Mouse (Mus musculus) midbrain, postnatal 0 days (tissue): ENCODE data around the gene Celf2. TPM values are rescaled to one million over a fixed set of nuclear protein-coding genes. Genes with fewer than 3 reads are reported as not detected.

Source experiments
- ATAC-seq: fragments of 200-750 bp; cut with Nextera tagmentation; 2 replicates; pipeline ENCODE4 v1.8.0; 2017; ENCODE audit warnings: moderate number of reproducible peaks, mild to moderate bottlenecking, moderate TSS enrichment, moderate library complexity; ENCODE audit not compliant: low FRiP score
- DNase-seq: peaks from one replicate; pipeline ENCODE4 v3.0.0-alpha.2; 2015; ENCODE audit warnings: low spot score
- H3K27ac ChIP-seq: fragments of 300-500 bp; sonication (generic); 2 replicates; pipeline ENCODE4 v1.5.1; 2014; ENCODE audit warnings: low read depth, mild to moderate bottlenecking, low read length, mixed read lengths
- H3K27me3 ChIP-seq: fragments of 300-500 bp; sonication (generic); 2 replicates; pipeline ENCODE4 v1.6.1; 2014; ENCODE audit warnings: low read length, control low read depth, mixed read lengths; ENCODE audit not compliant: insufficient read depth
- H3K36me3 ChIP-seq: fragments of 300-500 bp; sonication (generic); 2 replicates; pipeline ENCODE4 v1.6.1; 2014; ENCODE audit warnings: low read length, control low read depth, mixed read lengths; ENCODE audit not compliant: insufficient read depth
- H3K4me1 ChIP-seq: fragments of 300-500 bp; sonication (generic); 2 replicates; pipeline ENCODE4 v1.6.1; 2014; ENCODE audit warnings: mild to moderate bottlenecking, control low read depth, antibody characterized with exemption, low read length, mixed read lengths; ENCODE audit not compliant: insufficient read depth
- H3K4me2 ChIP-seq: fragments of 300-500 bp; sonication (generic); 2 replicates; pipeline ENCODE4 v1.6.1; 2014; ENCODE audit warnings: low read depth, mild to moderate bottlenecking, low read length, mixed read lengths; ENCODE audit not compliant: poor library complexity, severe bottlenecking
- H3K4me3 ChIP-seq: fragments of 300-500 bp; sonication (generic); 2 replicates; pipeline ENCODE4 v1.5.1; 2014; ENCODE audit warnings: low read depth, mild to moderate bottlenecking, low read length, moderate library complexity
- H3K9ac ChIP-seq: fragments of 300-500 bp; sonication (generic); replicated peaks from 2 replicates; pipeline ENCODE4 v1.6.1; 2014; ENCODE audit warnings: mild to moderate bottlenecking, low read length, moderate library complexity, mixed read lengths; ENCODE audit not compliant: poor library complexity, severe bottlenecking
- H3K9me3 ChIP-seq: fragments of 300-500 bp; sonication (generic); 2 replicates; pipeline ENCODE4 v1.6.1; 2016; ENCODE audit warnings: low read length, control low read depth
- CTCF ChIP-seq: IDR thresholded peaks from 2 replicates; pipeline ENCODE4 v1.5.1; 2016; ENCODE audit warnings: antibody characterized with exemption, mild to moderate bottlenecking
- WGBS: fragments of 180-500 bp; shearing (Covaris S2); extraction: QIAGEN DNeasy Blood & Tissue Kit; methylation state at CpG from one replicate; pipeline ENCODE4 v1.1.7; 2014; 5-methylcytosine and 5-hydroxymethylcytosine counted together
- polyA plus RNA-seq: library from polyadenylated mRNA; unstranded; fragments of >200 nt; fragmentation: Nextera tagmentation; extraction: Ambion mirVana; gene quantifications from 2 replicates; pipeline ENCODE4 v1.2.1, GENCODE M21; 2015
- total RNA-seq: library from RNA; depleted of rRNA; stranded (reverse); fragments of >200 nt; gene quantifications from 2 replicates; pipeline ENCODE4 v1.2.3, GENCODE M21; 2014

Celf2 gene
- total and polyA plus RNA-seq, 2 experiments from 2014 or later: 112 to 135 TPM

DNA sequence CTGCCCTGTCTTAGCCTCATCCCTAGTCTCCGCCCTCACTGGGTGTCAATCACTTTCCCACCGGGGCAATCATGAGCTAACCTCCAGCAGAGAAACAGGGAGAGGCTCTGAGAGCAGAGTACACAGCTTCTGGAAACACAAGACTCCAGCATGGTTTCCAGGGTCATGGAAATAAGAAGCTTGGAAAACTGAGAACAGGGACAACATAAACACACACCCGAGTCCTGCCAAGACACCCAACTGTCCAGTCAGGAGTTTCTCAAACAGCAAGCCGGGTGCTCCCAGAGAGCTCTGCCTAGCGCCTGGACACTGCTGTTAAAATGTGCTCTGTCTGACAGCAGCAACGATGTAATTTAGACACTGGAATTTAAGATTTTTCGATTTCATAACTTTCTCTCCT lies 599.4 kb downstream of the Celf2 start:
- Histone ChIP-seq H3K36me3 (no peaks in the 10 kb centered on the region), H3K9ac (no peak overlapping the region), H3K4me3 (no peak overlapping the region), H3K27me3 (no peaks in the 10 kb centered on the region), H3K4me2 (no peak overlapping the region), H3K9me3 (no peaks in the 10 kb centered on the region), H3K4me1 (no peaks in the 10 kb centered on the region), H3K27ac (no peak overlapping the region)
- ATAC-seq (no peak), DNase-seq (no peak)
- TF ChIP-seq CTCF: no peak
- 77% methylated on average over 7 of the region's 7 CpGs for WGBS

DNA sequence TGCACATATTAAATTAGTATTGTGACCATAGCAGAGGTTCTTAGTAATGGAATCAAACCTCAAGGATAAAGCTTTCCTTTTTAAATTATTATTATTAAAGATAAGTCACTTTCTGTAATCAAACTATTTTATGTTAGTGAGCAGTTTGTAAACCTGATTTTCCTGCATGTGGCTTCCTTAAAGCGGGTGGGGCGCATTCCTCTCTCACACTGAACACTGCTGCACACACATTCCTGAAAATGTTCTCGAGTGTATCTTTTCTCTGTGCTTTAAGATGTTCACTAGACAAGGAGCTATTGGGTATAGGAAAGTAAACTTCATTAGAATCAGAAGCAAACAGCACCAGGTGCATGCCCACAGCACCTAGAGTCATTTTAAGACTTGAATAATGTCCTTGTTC lies 605.0 kb downstream of the Celf2 start:
- 87% methylated on average over 3 of the region's 3 CpGs for WGBS
- H3K4me2 ChIP-seq: no peak overlapping the region
- H3K27me3 ChIP-seq: no peaks in the 10 kb centered on the region
- H3K4me3 ChIP-seq: no peak overlapping the region
- H3K36me3 ChIP-seq: no peaks in the 10 kb centered on the region
- no peak overlapping the region for H3K9ac ChIP-seq
- no peak for ATAC-seq
- DNase-seq: no peak
- TF ChIP-seq CTCF: no peak
- no peak overlapping the region for H3K27ac ChIP-seq
- 0 out of 2 replicates have a peak, but pooled peaks cover 3% of the 10 kb centered on the region for H3K4me1 ChIP-seq
- no peaks in the 10 kb centered on the region for H3K9me3 ChIP-seq

DNA sequence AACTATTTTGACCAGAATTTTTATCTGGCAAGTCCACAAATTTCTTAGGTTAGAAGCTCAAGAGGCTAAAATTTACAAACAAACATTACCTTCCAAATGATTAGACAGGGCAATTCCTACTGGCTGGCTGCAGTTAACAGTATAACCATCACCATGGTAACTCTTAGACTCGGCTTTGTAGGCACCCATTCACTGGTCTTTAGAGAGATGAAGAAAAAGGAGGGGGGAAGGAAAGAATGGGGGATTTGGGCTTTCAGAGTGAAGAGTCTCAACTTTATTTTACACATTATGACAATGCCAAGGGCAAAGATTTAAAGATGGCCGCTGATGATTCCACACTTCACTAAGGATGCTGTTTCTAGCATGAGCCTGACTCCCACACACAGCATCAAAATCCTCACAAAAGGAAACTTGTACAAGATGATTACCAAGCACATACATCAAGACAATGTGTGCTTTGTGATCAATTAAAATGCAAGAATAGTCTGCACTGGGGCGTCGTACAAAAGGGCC lies 606.1 kb downstream of the Celf2 start:
- WGBS: 14% methylated on average over 4 of the region's 4 CpGs
- Histone ChIP-seq H3K9ac (no peak overlapping the region), H3K27me3 (no peaks in the 10 kb centered on the region), H3K4me1 (0 out of 2 replicates have a peak, but pooled peaks cover 3% of the 10 kb centered on the region), H3K4me3 (no peak overlapping the region), H3K36me3 (no peaks in the 10 kb centered on the region), H3K27ac (no peak overlapping the region), H3K9me3 (no peaks in the 10 kb centered on the region), H3K4me2 (no peak overlapping the region; the same call in 1 of the 2 replicates)
- peak; percentile 48 for DNase-seq
- ATAC-seq: 0 out of 2 replicates have a peak, but pooled peaks have one; percentile 47
- TF ChIP-seq CTCF: no peak

DNA sequence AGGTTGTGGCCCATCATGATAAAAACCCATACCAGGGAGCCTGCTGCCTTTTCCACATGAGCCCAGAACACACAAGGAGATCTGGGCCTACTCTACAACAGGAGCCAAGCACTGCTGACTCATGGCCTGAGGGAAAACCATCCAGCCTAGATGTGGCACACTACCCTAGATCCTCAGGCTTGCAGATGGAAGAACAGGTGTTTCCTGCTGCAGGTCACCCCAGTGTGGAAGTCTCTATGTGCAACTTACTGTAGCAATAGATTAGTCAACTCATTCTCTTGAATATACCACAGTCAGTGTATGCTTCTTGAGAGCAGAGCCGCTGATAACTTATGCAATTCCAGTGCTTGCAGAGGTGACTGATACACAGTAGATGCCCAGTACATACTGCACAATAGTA lies 612.5 kb downstream of the Celf2 start:
- Histone ChIP-seq H3K36me3 (no peaks in the 10 kb centered on the region), H3K9ac (no peak overlapping the region), H3K4me3 (no peak overlapping the region), H3K27ac (no peak overlapping the region), H3K4me2 (no peak overlapping the region), H3K27me3 (no peaks in the 10 kb centered on the region), H3K4me1 (no peaks in the 10 kb centered on the region), H3K9me3 (no peaks in the 10 kb centered on the region)
- DNase-seq (no peak), ATAC-seq (no peak)
- TF ChIP-seq CTCF: no peak
- WGBS: 95% methylated on average over 1 of the region's 1 CpGs

DNA sequence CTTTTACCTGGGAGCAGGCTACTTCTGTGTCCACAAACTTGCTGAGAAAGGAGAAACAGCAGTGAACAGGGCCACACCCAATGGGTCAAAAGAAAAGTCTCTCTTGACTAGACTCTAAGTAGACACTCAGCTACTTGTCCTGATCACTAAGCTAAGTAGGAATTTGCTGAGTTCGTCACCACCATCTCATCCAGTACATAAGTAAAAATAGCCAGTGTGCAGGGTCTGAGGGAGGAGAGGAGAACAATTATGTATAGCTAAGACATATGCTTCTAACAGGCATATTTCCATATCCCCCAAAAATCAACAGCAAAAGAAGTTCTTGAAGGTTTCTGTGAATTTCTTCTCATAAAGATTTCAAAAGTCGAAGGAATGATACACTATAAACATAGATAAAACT lies 615.8 kb downstream of the Celf2 start:
- ATAC-seq (no peak), DNase-seq (no peak)
- no peak overlapping the region for H3K9ac ChIP-seq
- TF ChIP-seq CTCF: no peak
- no peaks in the 10 kb centered on the region for H3K36me3 ChIP-seq
- 83% methylated on average over 2 of the region's 2 CpGs for WGBS
- H3K9me3 ChIP-seq: no peaks in the 10 kb centered on the region
- no peaks in the 10 kb centered on the region for H3K27me3 ChIP-seq
- H3K4me3 ChIP-seq: no peak overlapping the region
- no peak overlapping the region for H3K27ac ChIP-seq
- no peaks in the 10 kb centered on the region for H3K4me1 ChIP-seq
- H3K4me2 ChIP-seq: no peak overlapping the region

DNA sequence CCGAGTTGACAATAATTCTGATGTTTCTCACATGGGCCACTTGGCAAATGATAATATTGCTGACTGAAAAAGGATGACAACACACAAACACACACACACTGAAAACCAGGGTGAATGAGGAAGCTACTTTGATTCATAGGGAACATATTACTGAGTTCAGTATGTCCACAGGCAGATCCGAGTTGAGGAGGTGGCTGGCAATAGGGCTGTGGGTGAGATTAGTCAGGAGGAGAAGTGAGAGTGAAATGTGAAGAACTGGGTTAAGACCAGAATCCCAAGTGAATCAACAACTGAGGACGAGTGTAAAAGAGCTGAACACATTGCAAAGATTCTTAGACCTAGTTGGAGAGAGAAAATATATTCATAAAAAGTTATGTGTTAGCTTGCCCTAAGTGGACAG lies 616.3 kb downstream of the Celf2 start:
- TF ChIP-seq CTCF: no peak
- WGBS: 79% methylated on average over 3 of the region's 3 CpGs
- H3K4me1 ChIP-seq: no peaks in the 10 kb centered on the region
- H3K27me3 ChIP-seq: no peaks in the 10 kb centered on the region
- ATAC-seq (no peak), DNase-seq (no peak)
- H3K4me2 ChIP-seq: no peak overlapping the region
- no peaks in the 10 kb centered on the region for H3K9me3 ChIP-seq
- H3K36me3 ChIP-seq: no peaks in the 10 kb centered on the region
- H3K27ac ChIP-seq: no peak overlapping the region
- no peak overlapping the region for H3K4me3 ChIP-seq
- H3K9ac ChIP-seq: no peak overlapping the region
